Mouse (Mus musculus): ENCODE measurements around the gene Trp53.

- no peak for TF ChIP-seq POLR2A (IDR thresholded peaks at IDR 0.05; ENCODE audit: borderline replicate concordance, extremely low read depth, insufficient read depth, insufficient read length, poor library complexity, severe bottlenecking)
- no peak for TF ChIP-seq CTCF (IDR thresholded peaks at IDR 0.05; ENCODE audit: borderline replicate concordance, extremely low read depth, insufficient read depth, insufficient read length)
These were observed 28.8 kb upstream of the Trp53 start for GRCm38 (mm10) chr11:69551310-69551709.

All from brain, embryonic 14.5 days (tissue).